Mouse (Mus musculus) ovary, adult 10 weeks (tissue): ENCODE measurements around the gene Frem1. TPM values are rescaled to one million over a fixed set of nuclear protein-coding genes. Genes with fewer than 3 reads are reported as not detected.

Experiments
- polyA plus RNA-seq: library from polyadenylated mRNA; stranded (reverse); fragments of 350-450 nt; fragmentation: Illumina TruSeq; extraction: RNeasy Lipid Tissue Mini Kit (QIAGEN cat#74804); gene quantifications from one replicate; pipeline ENCODE4 v1.2.3, GENCODE M21; 2014

Gene Frem1
- 14.5 TPM for polyA plus RNA-seq

DNA sequence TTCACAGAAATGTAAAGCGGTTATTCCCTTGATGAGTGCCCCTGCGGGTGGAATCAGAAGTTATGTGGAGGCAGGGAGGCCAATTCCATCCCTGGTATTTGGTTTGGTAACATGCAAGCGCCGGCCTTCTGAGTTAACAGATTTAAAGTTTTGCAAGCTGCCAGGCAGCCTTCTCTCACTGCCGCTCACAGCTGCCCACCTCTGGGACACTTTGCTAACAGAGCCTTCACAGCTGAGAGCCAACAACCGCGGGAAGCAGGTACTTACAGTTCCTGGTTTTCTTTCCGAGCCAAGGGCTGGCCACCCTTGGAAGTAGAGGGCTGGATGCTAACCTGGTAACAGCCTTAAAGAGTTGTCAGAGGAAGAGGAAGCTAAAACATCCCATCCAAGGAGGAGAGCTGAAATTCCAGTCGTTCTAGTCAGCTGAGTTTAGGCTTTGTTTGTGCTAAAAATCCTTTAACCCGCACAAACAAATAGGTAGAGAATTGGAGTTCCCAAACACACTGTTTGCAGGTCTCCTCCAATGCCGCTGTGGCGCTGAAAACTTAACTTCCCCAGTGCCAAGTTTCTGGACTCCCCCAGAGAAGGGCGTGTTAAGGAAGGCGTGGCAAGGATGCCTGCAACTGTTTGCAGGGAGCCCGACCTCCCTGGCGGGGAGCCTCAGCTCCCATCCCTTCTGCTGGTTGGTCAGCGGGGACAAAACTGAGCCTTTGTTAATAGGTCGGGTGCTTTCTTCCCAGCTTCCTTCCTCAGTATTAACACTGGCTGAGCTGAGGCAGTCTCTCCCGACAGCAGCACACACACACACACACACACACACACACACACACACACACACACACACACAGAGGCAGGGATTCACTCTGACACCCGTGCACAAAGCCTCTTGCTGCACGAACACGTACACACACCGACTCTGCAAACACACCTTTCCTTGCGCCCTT is at the start of gene Frem1:
Frem1 (minus strand) TSS at position 706 of the 944 bp plus-strand sequence.

DNA sequence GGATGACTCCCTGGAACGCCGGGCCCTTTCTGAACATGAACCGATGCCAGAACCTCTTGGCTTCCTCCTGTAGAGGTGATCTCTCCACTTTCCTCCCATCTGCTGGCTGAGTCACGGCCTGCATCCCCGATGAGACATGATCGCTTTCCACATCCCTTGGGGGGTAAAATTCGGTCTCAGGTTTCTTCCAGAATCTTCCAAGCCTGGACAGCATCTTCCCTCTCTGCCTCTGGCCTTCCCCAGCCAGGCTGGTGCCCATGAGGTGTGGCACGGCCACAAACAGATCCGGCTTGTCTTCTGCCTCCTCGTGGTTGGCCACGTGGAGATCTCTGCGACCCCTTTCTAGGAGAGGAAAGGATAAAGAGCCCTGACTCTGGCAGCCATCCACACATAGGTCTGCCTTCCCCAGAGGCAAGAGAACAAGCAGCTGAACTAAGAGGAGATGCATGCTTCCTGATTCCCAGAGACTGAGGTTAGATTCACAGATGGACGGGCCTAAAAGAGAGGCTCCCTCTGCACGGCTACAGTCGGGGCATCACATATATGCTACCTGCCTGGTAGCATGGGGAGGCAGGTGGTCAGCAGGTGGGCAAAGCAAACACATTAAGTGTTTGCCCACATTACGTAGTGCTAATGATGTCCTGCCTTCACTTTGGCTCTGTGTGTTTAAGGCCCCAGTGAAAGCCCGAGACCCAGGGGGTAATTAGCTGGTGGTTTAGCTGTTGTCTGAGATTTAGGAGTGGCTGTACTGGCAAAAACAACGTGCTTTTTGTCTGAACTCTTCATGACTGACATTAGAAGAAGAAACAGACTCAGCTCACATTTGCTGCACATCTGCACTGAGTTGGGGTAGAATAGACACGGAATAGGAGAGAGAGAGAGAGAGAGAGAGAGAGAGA is 167.3 kb downstream of the Frem1 start, which contains the start of gene Cer1:
Cer1 (minus strand) TSS at position 513 of the 899 bp plus-strand sequence.

DNA sequence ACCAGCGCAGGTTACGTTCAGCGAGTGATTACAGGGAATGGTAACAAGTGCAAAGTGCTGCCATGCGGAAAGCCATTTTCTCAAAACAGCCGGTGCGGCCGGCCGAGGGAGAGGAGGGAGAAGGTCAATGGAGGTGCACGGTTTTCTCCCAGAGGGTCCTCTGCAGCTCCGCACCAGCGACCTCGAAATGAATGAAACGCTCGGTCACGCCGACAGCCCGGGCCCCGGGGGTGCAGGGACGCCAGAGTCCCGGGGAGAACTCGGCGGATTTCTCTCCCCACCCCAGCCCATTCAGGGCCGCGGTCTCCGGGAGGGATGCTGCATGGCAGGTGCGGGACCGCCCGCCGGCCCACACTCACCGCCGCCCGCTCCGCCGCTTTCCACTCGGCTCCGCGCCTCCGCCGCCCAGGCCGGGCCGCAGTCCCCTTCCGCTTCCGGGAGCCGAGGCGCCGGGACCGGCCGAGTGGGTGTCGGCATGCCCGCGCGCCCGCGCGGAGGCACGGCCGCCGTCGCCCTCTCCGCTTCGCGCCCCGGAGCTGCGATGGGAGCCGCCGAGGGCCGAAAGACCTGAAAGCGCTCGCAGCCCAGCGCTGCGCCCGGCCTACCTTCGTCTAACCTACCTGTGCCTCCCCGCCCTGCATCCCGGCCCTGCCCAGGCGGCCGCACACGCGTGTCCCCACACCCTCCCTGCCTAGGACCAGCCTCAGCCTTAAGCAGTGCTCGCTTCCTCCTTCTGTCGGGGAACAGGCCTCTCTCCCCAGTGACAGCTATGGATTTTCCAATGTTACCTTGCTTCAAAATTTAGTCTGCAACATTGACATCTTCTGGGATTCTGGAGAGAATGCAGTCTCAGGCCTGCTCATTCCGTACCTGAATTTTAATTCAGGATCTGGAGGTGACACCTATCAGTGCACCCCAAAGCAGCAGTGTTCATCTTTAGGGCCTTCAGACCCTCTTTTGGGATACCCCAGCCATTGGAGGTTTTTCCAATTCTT is 192.7 kb downstream of the Frem1 start, which contains the start of gene Zdhhc21:
Zdhhc21 (minus strand) TSS at position 828 of the 995 bp plus-strand sequence.

Other genes starting within 250 kb of the Frem1 start
- gene Zdhhc21, start 192.4 kb downstream of the Frem1 start, polyA plus RNA-seq = 70.7 TPM
- not detected for gene Cer1, start 167.2 kb downstream of the Frem1 start, polyA plus RNA-seq